Mouse (Mus musculus): ENCODE measurements around the gene Bud23. TPM values are rescaled to one million over a fixed set of nuclear protein-coding genes. Genes with fewer than 3 reads are reported as not detected.

Gene Bud23
- total RNA-seq, 2 experiments from 2014 or later: 49.4 to 60.1 TPM

DNA sequence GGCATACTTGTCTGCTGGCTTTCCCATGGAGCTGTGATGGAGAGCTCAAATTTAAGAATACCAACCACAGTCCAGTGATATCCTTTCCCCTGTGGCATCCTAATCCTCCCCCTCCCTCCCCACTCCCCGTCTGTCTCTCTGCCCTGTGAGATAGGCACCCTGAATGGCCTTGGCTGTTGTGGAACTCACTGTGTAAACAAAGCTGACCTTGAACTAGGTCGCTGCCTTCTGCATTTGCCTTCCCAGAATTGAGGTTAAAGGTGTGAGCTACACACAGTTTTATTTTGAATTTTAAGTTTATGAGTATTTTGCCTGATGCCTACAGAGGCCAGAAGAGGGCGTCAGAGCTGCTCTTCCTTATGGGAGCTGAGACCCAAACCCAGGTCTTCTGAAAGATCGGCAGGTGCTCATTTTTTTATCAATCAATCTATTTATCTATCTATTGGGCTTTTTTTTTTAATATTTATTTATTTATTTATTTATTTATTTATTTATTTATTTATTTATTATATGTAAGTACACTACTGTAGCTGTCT is 48.5 kb downstream of the Bud23 start:
- DNase-seq: no peak

GRCm38 (mm10) chr5:135015497-135015896 is 49.3 kb downstream of the Bud23 start:
- DNase-seq: peak; percentile 87 to 90

DNA sequence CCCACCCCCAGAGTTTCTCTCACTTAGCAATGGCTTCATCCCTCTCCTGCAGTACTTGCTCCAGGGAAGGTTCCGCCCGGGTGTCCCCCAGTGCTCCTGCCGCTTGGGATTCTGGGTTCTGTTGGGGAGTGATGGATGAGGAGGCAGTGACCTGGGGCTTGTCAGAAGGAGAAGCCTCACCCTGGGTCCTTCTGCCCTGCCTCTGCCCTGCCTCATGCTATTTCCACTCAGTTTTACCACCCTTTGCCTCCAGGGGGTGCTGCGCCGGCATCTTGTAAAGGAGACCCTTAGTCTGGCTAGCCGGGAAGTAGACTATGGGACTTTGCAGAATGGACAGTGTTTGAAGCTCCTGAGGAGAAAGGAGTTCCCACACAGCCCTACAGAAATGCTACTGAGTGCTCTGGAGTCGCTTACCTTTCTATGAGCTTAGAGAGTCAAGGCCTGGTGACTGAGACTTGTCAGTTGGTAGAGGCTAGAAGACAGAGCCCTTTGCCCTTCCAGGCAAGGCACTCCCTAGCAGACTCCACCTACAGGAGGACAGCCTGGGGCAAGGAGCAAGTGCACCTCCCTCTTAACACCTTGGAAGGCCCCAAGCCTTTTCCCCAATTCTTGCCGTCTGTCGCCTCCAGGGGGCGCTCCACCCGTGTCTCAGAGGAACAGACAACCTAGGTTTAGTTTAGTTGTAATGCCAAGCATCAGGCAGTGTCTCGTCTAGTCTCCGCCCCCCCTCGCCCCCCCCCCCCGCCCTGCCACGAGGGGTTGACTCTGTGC is 51.9 kb downstream of the Bud23 start:
- DNase-seq: peak; percentile 69 to 71

- no peak for DNase-seq
Observed at GRCm38 (mm10) chr5:135011809-135012613, 52.7 kb downstream of the Bud23 start.

GRCm38 (mm10) chr5:135010841-135011743 is 53.7 kb downstream of the Bud23 start:
- DNase-seq: no peak

DNA sequence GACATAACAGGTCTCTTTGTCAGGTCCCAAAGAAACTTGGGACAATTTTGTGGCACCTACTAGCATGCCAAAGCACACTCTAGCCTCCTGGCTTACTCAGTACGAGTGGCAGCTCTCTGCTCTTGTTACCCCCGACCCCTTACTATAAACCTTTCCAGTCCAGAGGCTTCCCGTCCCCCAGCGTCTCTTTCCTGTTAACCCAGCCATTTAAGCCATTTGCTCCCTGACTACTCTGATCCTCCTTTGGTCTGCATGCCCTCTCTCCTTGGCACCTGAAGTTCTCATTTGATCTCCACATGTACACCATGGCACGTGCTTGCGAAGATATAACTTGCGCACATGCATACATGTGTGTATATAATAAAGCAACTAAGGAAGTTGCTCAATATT is 54.4 kb downstream of the Bud23 start:
- no peak for DNase-seq

GRCm38 (mm10) chr5:135009590-135010319 is 55.0 kb downstream of the Bud23 start:
- DNase-seq: peak; percentile 86 to 91

GRCm38 (mm10) chr5:135008671-135009589 is 55.8 kb downstream of the Bud23 start, which contains the start of gene Abhd11:
Gene Abhd11, plus strand, starts transcription at chr5:135009152.
- DNase-seq: peak; percentile 93 to 95

GRCm38 (mm10) chr5:135007802-135008571 is 56.8 kb downstream of the Bud23 start:
- no peak for DNase-seq

Other genes with a start within 250 kb of the Bud23 start
- gene Tmem270, start 158.2 kb downstream of the Bud23 start, total RNA-seq (2021): not detected
- gene Cldn13, start 149.4 kb downstream of the Bud23 start, total RNA-seq (2021): not detected
- gene Mettl27, start 132.6 kb downstream of the Bud23 start, total RNA-seq (2021): 1 to 10 TPM; 7.1 to 8.4 TPM
- gene Cldn4, start 118.0 kb downstream of the Bud23 start, total RNA-seq (2021): not detected
- under 1 TPM; 0.61 to 0.92 TPM for gene Cldn3, start 78.7 kb downstream of the Bud23 start, total RNA-seq (2021)
- 10 to 100 TPM; 27.7 to 33.1 TPM for gene Abhd11, start 55.8 kb downstream of the Bud23 start, total RNA-seq (2021)
- gene Stx1a, start 41.5 kb downstream of the Bud23 start, total RNA-seq (2021): 10 to 100 TPM; 96.3 to 96.4 TPM
- 10 to 100 TPM; 38.3 to 38.4 TPM for gene Dnajc30, start 757 bp downstream of the Bud23 start, total RNA-seq (2021)
- gene Vps37d, start 13.3 kb upstream of the Bud23 start, total RNA-seq (2021): 10 to 100 TPM; 27.1 to 30.9 TPM
- 1 to 10 TPM; 3.6 to 5.2 TPM for gene Mlxipl, start 24.9 kb upstream of the Bud23 start, total RNA-seq (2021)
- 10 to 100 TPM; 32.3 to 33.0 TPM for gene Tbl2, start 84.7 kb upstream of the Bud23 start, total RNA-seq (2021)
- 10 to 100 TPM; 51.2 to 51.5 TPM for gene Bcl7b, start 103.3 kb upstream of the Bud23 start, total RNA-seq (2021)
- gene Baz1b, start 122.3 kb upstream of the Bud23 start, total RNA-seq (2021): 10 to 100 TPM; 78.5 to 86.3 TPM
- gene Fzd9, start 186.3 kb upstream of the Bud23 start, total RNA-seq (2021): 1 to 10 TPM; 4.1 to 5.7 TPM

Data from layer of hippocampus, postnatal 36 days (tissue).